Mouse (Mus musculus) ES-E14 (cell line): ENCODE measurements around the gene Hspb1. TPM values are rescaled to one million over a fixed set of nuclear protein-coding genes. Genes with fewer than 3 reads are reported as not detected.

Experiments
- DNase-seq: peaks from one replicate; pipeline ENCODE4 v3.0.0-alpha.2; 2013; ENCODE audit warnings: low read depth, low spot score
- H3K27ac ChIP-seq: 2 replicates; pipeline ENCODE4 v1.5.1; 2012; ENCODE audit warnings: low read depth, mild to moderate bottlenecking, low read length, moderate library complexity, mixed read lengths; ENCODE audit not compliant: poor library complexity, insufficient read depth, severe bottlenecking
- H3K36me3 ChIP-seq: 2 replicates; pipeline ENCODE4 v1.6.1; 2012; ENCODE audit warnings: mild to moderate bottlenecking, low read length, moderate library complexity, mixed read lengths; ENCODE audit not compliant: control insufficient read depth, poor library complexity, insufficient read depth, severe bottlenecking
- H3K4me1 ChIP-seq, 2 experiments: fragments of 150-350 bp in 1 of 2; sonication (generic) in 1 of 2; 2 replicates each; pipeline ENCODE4 v1.6.1; 2012; ENCODE audit warnings: low read length in 2 of 2, mild to moderate bottlenecking in 1 of 2, mixed read lengths in 1 of 2; ENCODE audit not compliant: control insufficient read depth in 2 of 2, insufficient read depth in 2 of 2, poor library complexity in 1 of 2
- H3K4me3 ChIP-seq, 2 experiments: fragments of 150-350 bp in 1 of 2; sonication (generic) in 1 of 2; 2 replicates each; pipeline ENCODE4 v1.5.1; 2012; ENCODE audit warnings: low read length in 2 of 2, low read depth in 1 of 2, mild to moderate bottlenecking in 1 of 2, mixed read lengths in 1 of 2; ENCODE audit not compliant: insufficient read depth in 1 of 2, poor library complexity in 1 of 2, severe bottlenecking in 1 of 2
- H3K9ac ChIP-seq: 2 replicates; pipeline ENCODE4 v1.6.1; 2012; ENCODE audit warnings: low read depth, mild to moderate bottlenecking, low read length, mixed read lengths; ENCODE audit not compliant: poor library complexity, insufficient read depth, severe bottlenecking
- H3K9me3 ChIP-seq: fragments of 150-350 bp; sonication (generic); 2 replicates; pipeline ENCODE4 v1.6.1; 2012; ENCODE audit warnings: low read depth, mild to moderate bottlenecking, low read length; ENCODE audit not compliant: control insufficient read depth, insufficient read depth
- CHD2 ChIP-seq: IDR thresholded peaks from 2 replicates; pipeline ENCODE4 v1.6.1; 2014; ENCODE audit warnings: mild to moderate bottlenecking, low read depth, low read length, inconsistent platforms
- HCFC1 ChIP-seq: IDR thresholded peaks from 2 replicates; pipeline ENCODE4 v1.6.1; 2012; ENCODE audit warnings: low read length, inconsistent platforms, borderline replicate concordance; ENCODE audit not compliant: insufficient read depth
- MAFK ChIP-seq: IDR thresholded peaks from 2 replicates; pipeline ENCODE4 v1.6.1; 2014; ENCODE audit warnings: mild to moderate bottlenecking, low read depth, low read length, inconsistent platforms; ENCODE audit not compliant: insufficient read depth
- ZC3H11A ChIP-seq: IDR thresholded peaks from 2 replicates; pipeline ENCODE4 v1.6.1; 2012; ENCODE audit warnings: low read depth, mild to moderate bottlenecking, inconsistent platforms, low read length, borderline replicate concordance
- ZNF384 ChIP-seq: IDR thresholded peaks from 2 replicates; pipeline ENCODE4 v1.6.1; 2012; ENCODE audit warnings: low read depth, low read length, inconsistent platforms
- in situ Hi-C, 2 experiments: fragments of 600-800 bp; cut with MboI; formaldehyde crosslinking; loops; one replicate each; pipeline ENCODE4 v1.15.1; 2025; ENCODE audit warnings: low sequenced_read_pairs in 2 of 2, inconsistent platforms in 1 of 2; ENCODE audit not compliant: unreplicated experiment in 2 of 2
- total RNA-seq: library from RNA; depleted of rRNA; stranded (reverse); fragments of 300-350 nt; gene quantifications from 2 replicates; pipeline ENCODE4 v1.2.3, GENCODE M21; 2012

The Hspb1 gene
- total RNA-seq, 1 experiment = 878 TPM

DNA sequence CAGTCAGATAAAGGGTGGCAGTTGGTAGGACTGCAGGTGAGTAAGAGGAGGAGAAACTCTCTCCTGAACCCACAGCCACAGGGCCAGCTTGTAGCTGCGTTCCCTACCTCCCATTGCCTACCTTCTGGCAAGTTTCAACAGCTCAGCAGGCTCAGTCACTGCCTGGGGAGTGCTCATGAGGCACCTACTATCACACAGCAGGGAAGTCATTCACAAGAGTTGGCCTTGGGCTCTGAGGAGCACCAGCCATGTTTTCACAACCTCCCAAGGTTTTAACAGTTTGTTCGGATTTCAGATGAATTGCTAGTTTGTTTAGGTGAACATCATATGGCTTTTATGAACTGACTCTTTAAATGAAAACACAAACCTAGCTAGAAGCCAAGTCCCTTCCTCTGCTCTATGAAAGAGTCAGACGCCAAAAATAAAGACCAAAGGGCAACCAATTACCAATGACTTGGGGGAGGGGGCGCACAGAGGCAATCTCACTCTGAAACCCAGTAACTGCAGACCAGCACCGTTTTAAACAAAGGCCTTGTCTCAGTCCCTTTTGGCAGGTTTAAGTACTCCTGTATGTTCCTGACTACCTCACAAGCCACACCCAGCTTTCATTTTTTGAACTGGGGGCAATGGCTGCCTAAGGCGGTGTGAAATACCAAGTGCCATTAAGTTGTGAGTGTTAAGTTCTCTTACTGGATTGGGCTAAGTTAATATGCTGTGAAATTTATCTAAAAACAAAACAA, 42.1 kb downstream of the Hspb1 start:
- H3K9me3 ChIP-seq = no peaks in the 10 kb centered on the region
- in situ Hi-C loops = no loop called here
- DNase-seq = no peak
- H3K4me1 ChIP-seq = peaks cover 4 to 11% of the 10 kb centered on the region in 2 experiments; a peak in 3 of 4 replicates
- H3K4me3 ChIP-seq = peak overlapping the region in 1 of 2 experiments; percentile 50; a peak in 1 of 4 replicates
- peaks cover 53% of the 10 kb centered on the region for H3K36me3 ChIP-seq
- no peak overlapping the region for H3K9ac ChIP-seq
- TF ChIP-seq HCFC1 = no peak
- TF ChIP-seq ZNF384 = no peak
- no peak for TF ChIP-seq ZC3H11A
- no peak for TF ChIP-seq CHD2
- TF ChIP-seq MAFK = no peak
- no peak overlapping the region for H3K27ac ChIP-seq

DNA sequence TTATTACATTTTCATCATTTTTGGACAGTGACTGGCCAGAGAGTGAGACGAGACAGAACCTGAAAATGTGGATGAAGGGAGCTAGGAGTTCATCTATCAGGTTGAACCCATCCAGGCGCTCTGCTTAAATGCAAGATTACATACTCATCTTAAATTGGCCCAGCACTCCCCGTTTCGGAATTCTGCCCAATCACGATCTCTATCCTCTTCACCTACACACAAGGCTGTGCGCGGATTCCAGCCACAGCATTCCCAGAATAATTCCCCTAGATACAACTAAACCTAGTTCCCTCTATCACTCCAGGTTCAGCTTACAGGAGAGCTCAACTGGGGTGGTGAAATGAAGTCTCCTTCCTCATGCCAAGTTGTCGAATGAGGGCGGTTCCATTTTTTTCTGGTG, 43.8 kb downstream of the Hspb1 start:
- Histone ChIP-seq H3K4me1 (peaks cover 6 to 14% of the 10 kb centered on the region in 2 experiments; a peak in 3 of 4 replicates), H3K9ac (peak overlapping the region; percentile 51; the same call in 1 of the 2 replicates), H3K27ac (no peak overlapping the region), H3K9me3 (no peaks in the 10 kb centered on the region), H3K36me3 (peaks cover 45% of the 10 kb centered on the region), H3K4me3 (peak overlapping the region in 1 of 2 experiments; percentile 50; a peak in 2 of 4 replicates)
- in situ Hi-C loops = no loop called here
- no peak for DNase-seq
- TF ChIP-seq ZC3H11A = no peak
- TF ChIP-seq CHD2 = no peak
- TF ChIP-seq HCFC1 = no peak
- TF ChIP-seq ZNF384 = no peak
- TF ChIP-seq MAFK = no peak

DNA sequence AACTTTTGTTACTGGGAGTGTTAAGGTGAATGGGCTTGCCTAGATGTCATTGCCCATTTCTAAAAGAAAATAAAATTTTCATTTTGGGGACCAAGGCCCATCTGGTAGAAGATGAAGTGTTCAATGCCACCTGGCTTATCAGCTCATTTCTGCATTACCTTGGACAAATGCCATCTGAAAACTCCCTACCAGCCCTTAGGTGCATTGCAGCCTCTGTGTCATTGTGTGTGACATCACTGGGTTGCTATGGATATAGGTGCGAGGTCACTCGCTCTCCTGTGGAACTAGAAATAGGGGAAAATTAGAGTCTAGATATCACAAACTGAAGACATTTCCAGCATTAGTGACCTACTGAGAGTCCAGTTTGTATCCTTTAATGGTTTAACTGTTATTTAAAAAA, 44.6 kb downstream of the Hspb1 start:
- Histone ChIP-seq H3K9me3 (no peaks in the 10 kb centered on the region), H3K27ac (no peak overlapping the region), H3K4me1 (peaks cover 6 to 12% of the 10 kb centered on the region in 2 experiments; a peak in 3 of 4 replicates), H3K9ac (peak overlapping the region; percentile 7; the same call in 1 of the 2 replicates), H3K36me3 (peaks cover 41% of the 10 kb centered on the region), H3K4me3 (peak overlapping the region; percentile 45 to 87)
- in situ Hi-C loops = no loop called here
- TF ChIP-seq ZNF384 (no peak), MAFK (no peak), ZC3H11A (no peak), HCFC1 (no peak), CHD2 (no peak)
- DNase-seq = no peak

DNA sequence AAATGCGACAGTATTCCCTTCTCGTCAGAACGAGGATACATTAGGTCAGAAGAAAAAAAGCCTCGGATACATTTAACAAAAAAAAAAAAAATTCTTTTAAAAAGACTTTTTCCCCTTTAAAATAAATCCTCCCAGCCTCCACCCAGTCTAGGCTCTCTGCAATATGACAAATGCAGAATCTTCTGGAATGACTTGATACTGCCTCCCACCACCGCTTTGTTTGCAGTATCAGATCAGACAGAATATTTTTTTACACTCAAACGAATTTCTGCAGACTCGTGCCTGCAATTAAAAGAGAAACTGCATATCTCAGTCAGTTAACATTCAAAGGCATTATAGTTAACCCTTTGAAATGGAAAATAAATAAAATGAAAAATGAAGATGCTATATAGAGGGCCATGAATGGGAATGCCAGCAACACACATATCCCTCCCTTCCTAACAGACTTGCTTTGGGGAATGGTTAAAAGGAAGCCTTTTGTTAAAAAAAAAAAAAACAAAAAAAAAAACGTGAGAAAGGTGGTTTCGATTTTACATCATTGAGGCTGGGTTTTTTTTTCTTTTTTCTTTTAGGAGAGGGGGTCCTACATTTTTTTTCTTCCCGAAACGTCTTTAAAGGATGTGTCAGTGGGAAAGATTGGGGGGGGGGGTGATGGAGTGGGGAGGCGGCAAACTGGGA, 45.6 kb downstream of the Hspb1 start:
- in situ Hi-C loops = no loop called here
- H3K4me1 ChIP-seq = peaks cover 6 to 12% of the 10 kb centered on the region in 2 experiments; a peak in 3 of 4 replicates
- TF ChIP-seq ZC3H11A (no peak), ZNF384 (peak; percentile 67)
- H3K4me3 ChIP-seq = peak overlapping the region; percentile 87 to 98
- H3K36me3 ChIP-seq = peaks cover 33% of the 10 kb centered on the region
- no peaks in the 10 kb centered on the region for H3K9me3 ChIP-seq
- H3K27ac ChIP-seq = peak overlapping the region; percentile 98; the same call in 1 of the 2 replicates
- H3K9ac ChIP-seq = peak overlapping the region; percentile 98
- no peak for DNase-seq
